Mouse (Mus musculus) A20 (cell line): ENCODE data around the gene Ttc13.

Experiments used
- DNase-seq: peaks from one replicate; pipeline ENCODE4 v3.0.0-alpha.2; 2011; ENCODE audit warnings: low read depth, low spot score

Gene Ttc13

GRCm38 (mm10) chr8:124658415-124658814 is 63.4 kb downstream of the Ttc13 start:
- peak; percentile 8 for DNase-seq

DNA sequence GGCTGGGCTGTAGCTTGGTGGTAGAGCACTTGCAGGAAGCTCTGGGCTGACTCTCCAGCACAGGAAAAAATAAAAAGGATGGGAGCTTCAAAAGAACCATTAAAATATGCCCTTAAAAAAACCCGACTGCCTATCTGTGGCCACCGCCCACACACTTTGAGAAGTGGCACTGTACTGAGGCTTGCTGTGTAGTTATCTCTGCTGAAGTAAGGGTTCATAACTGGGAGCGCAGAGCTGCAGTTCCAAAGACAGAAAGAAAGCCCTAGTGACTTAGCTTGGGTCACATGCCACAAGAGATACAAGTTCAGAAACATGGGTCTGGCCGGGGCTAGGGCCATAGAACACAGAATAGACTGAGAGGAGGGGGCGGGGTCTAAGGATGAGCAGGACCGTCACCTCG is 63.8 kb downstream of the Ttc13 start:
- no peak for DNase-seq

- DNase-seq = no peak
Measured at GRCm38 (mm10) chr8:124653568-124654475, 68.0 kb downstream of the Ttc13 start.

DNA sequence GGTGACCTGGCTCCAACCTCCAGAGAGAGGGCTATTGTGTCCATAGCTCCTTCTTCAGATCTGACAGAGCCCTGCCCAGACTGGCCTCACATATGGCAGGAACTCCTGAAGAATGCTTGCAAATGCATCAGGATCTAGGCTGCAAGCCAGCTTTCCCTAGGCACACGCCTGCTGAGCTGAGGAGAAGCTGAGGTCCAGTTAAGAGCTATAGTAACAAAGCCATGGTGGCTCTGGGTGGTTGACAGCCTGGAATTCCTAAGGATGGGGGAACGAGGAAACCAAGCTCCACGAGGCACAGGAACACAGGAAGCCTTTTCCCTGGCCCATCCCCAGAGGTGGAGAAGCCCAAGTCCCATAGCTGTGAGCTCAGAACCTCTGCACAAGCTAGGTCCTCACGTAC is 69.2 kb downstream of the Ttc13 start:
- DNase-seq = no peak

DNA sequence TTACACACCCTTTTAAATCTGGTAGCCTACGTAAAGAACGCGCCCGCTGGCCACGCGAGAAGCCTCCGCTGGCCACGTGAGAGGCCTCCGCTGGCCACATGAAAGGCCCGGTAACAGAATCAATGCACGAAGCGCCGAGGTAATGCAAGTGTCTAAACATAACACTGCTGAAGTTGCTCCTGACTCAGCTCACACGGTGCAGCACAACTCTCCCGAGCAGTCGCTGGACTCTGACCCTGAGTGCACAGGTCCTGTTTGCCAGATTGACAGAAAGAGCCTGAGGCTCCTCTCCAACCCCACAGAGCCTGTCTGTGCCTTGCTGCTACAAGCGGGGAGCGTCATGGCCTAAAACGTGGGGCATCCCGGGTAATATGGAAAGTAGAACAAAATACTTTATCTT is 70.0 kb downstream of the Ttc13 start:
- DNase-seq = no peak

- no peak for DNase-seq
Measured at GRCm38 (mm10) chr8:124648311-124648710, 73.5 kb downstream of the Ttc13 start.

- no peak for DNase-seq
Measured at GRCm38 (mm10) chr8:124643540-124644339, 78.0 kb downstream of the Ttc13 start.

DNA sequence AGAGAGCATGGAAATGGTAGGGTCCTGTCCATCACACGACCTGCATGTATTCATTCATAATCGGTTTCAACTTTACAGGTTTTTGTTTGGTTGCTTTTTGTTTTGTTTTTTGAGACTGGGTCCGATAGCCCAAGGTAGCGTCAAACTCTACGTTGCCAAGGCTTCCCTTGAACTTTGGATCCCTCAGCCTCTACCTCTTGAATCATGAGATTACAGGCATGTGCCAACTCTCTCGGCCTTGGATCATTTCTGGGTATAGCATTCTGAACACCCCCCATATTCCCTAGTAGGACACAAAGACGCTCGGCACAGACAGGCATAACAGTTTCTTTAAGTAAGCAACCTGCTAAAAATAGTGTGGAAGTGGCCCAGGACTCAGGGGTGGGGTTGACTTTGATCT is 80.2 kb downstream of the Ttc13 start:
- DNase-seq = no peak

DNA sequence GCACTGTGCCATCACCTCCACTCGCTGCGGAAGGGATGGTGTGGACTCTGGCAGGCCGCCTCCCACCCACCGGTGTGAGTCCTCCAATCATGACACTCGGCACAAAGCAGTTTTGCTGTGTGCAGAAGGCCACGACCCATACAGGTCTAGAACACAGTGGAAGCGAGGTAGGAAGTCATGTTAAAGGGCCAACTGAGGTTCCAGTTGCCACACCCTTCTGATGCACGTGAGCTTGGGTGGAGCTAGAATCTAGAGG is 86.6 kb downstream of the Ttc13 start:
- DNase-seq = no peak

DNA sequence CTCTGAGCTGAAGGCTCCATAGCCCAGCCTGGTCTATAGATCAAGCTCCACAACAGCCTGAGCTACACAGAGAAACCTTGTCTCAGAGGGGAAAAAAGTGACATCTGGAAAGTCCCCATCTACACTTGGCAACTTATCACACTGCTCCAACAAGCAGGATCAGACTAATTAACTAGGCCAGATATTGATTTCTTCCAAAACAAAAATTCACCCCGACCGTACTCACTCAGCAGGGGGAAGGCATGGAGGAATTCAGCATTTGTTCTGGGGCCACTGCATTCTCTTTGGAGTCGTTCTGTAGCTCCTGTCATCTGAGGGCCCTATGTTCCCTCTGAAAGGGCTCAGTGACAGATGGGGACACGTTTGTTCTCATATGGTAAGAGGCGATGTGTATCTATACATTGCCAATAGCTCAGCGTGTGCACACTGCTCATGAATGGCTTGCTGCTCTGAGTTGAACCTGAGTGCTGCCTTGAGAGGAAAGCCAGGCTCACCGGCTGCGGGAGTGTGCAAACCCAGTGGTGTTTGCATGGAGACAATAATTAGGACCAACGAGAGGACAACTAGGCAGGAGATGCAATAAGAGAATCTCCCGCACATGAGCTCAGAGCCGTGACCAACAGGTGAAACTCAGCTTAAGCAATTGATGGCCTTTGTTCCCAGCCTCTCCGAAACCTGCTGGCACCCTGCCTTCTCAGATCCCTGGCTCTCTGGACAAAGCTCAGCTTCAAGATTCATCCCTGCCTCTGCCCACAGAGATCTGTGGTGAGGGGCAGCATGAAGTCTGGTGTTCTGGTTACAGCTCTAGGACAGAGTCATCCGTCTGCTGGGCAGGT is 87.2 kb downstream of the Ttc13 start:
- no peak for DNase-seq

DNA sequence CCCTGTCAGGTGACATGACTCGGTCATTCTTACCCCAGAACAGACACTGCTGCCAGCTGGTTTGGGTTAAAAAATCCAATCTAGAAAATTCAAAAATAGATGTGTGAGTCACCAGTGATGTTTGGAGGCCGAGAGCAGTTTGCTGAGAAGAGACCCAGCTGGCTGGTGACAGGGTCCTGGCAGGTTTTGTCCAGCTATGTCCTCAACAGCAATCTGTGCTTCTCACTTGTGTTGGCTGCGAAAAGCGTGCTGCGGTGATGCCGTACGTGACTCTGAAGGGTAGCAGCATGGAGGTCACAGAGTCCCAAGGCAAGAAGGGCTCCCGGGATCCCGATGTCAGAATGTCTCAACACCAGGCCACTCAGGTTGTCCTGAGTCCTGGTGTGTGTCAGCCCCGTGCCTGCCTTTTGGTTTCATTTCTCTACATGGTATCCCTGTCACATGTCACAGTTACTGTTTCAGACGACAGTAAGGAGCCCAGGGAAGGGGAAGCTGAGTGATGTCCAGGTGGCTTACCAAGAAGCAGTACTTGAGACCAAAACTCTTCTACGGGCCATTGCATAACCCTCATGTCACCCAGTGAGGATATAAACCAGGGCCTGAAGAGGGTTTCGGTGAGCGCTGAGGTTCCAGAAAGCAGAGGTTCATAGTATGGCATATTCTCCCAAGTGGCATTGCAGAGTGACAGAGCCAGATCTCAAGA is 88.6 kb downstream of the Ttc13 start:
- no peak for DNase-seq

DNA sequence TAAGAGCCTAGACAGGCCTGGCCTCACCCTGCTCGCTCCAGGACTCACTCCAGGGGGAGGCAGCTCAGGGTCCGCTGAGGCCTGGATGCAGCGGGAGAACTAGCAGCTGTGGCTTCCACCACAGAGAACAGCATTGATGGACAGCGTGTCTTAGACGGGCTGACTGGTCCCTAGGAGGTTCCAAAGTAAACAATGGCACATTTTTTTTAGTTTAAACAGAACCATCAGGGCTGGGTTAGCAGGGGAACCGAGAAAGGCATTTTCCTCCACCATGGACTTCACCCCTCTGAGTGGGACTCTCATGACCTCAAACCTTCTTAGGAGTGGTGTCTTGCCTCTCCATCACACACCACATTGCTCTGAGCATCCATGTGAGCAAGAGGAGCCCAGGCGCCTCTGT is 89.8 kb downstream of the Ttc13 start:
- no peak for DNase-seq

DNA sequence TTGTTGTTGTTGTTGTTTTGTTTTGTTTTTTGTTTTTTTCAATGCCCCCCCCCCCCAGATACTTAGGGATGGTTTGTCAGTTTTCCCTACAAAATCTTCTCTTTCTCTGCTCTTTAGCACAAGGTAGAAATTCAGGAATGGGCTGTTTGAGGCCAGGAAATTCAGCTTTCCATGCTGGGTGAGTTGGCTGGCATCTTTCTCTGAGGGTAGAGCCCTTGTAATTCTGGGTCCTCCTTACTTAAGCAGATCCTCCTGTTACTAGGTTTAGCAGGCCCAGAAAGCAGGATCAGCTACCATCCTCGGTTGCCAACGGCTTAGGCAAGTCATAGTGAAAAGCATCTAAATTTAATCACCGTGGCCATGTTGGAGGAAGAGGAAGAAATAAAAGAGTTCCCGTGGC is 90.9 kb downstream of the Ttc13 start:
- no peak for DNase-seq

GRCm38 (mm10) chr8:124630489-124630888 is 91.3 kb downstream of the Ttc13 start:
- no peak for DNase-seq

DNA sequence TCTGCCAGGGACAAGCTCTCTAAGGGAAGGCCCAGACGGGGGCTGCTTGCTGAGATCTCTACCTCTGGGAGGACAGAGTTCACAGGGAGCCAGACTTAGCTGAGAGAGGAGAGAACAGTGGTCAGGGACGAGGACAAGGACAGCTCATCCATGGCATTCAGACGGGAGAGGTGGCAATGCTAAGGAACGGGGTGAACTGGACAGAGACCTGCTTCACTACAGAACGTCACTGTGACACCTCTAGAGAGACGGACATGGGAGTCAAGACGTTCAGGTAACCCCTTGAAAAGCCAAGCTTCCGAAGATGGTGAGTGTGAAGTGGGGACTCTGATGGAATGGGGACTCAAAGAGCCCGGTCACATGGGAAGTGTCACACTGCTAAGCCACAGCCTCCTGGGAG is 95.5 kb downstream of the Ttc13 start:
- no peak for DNase-seq
